Mouse (Mus musculus): ENCODE data around the gene Slc50a1. TPM values are rescaled to one million over a fixed set of nuclear protein-coding genes. Genes with fewer than 3 reads are reported as not detected.

The Slc50a1 gene
- polyA plus RNA-seq, 1 experiment from 2014 or later = 66.7 TPM

GRCm38 (mm10) chr3:89244982-89245687 lies 25.2 kb downstream of the Slc50a1 start:
- Histone ChIP-seq H3K9ac (ENCODE audit: low read length) (peak overlapping the region; percentile 53), H3K27ac (ENCODE audit: low read length) (peak overlapping the region; percentile 77), H3K9me3 (ENCODE audit: control insufficient read depth, low read length) (no peaks in the 10 kb centered on the region), H3K36me3 (ENCODE audit: control insufficient read depth, insufficient read depth, low read length) (peaks cover 3% of the 10 kb centered on the region; the same call in 1 of the 2 replicates), H3K27me3 (ENCODE audit: control insufficient read depth, insufficient read depth, low read depth, low read length) (no peaks in the 10 kb centered on the region; the same call in 1 of the 2 replicates), H3K4me3 (ENCODE audit: low read length) (peak overlapping the region; percentile 89), H3K4me2 (ENCODE audit: low read depth, low read length) (peak overlapping the region; percentile 65), H3K4me1 (replicated peaks; ENCODE audit: control insufficient read depth, insufficient read depth, low read length) (peaks cover 29% of the 10 kb centered on the region)
- peak; percentile 27; the same call in 1 of the 2 replicates for ATAC-seq (ENCODE audit: low read depth)
- 2% methylated on average over 20 of the region's 26 CpGs for WGBS

- Histone ChIP-seq H3K4me1 (replicated peaks; ENCODE audit: control insufficient read depth, insufficient read depth, low read length) (peaks cover 29% of the 10 kb centered on the region), H3K27me3 (ENCODE audit: control insufficient read depth, insufficient read depth, low read depth, low read length) (no peaks in the 10 kb centered on the region; the same call in 1 of the 2 replicates), H3K27ac (ENCODE audit: low read length) (peak overlapping the region; percentile 77), H3K4me2 (ENCODE audit: low read depth, low read length) (peak overlapping the region; percentile 65), H3K9me3 (ENCODE audit: control insufficient read depth, low read length) (no peaks in the 10 kb centered on the region), H3K9ac (ENCODE audit: low read length) (peak overlapping the region; percentile 53), H3K4me3 (ENCODE audit: low read length) (peak overlapping the region; percentile 89), H3K36me3 (ENCODE audit: control insufficient read depth, insufficient read depth, low read length) (peaks cover under 1% of the 10 kb centered on the region; the same call in 1 of the 2 replicates)
- ATAC-seq (ENCODE audit: low read depth) = peak; percentile 9
- WGBS = 12% methylated on average over 24 of the region's 25 CpGs
Measured at GRCm38 (mm10) chr3:89244158-89244981, 26.0 kb downstream of the Slc50a1 start.

GRCm38 (mm10) chr3:89243609-89244008 lies 26.8 kb downstream of the Slc50a1 start:
- no peaks in the 10 kb centered on the region for H3K36me3 ChIP-seq (ENCODE audit: control insufficient read depth, insufficient read depth, low read length)
- 18% methylated on average over 14 of the region's 14 CpGs for WGBS
- ATAC-seq (ENCODE audit: low read depth) = peak; percentile 55
- no peaks in the 10 kb centered on the region for H3K9me3 ChIP-seq (ENCODE audit: control insufficient read depth, low read length)
- peak overlapping the region; percentile 65 for H3K4me2 ChIP-seq (ENCODE audit: low read depth, low read length)
- peak overlapping the region; percentile 89 for H3K4me3 ChIP-seq (ENCODE audit: low read length)
- no peaks in the 10 kb centered on the region; the same call in 1 of the 2 replicates for H3K27me3 ChIP-seq (ENCODE audit: control insufficient read depth, insufficient read depth, low read depth, low read length)
- peaks cover 32% of the 10 kb centered on the region for H3K4me1 ChIP-seq (replicated peaks; ENCODE audit: control insufficient read depth, insufficient read depth, low read length)
- peak overlapping the region; percentile 46 for H3K9ac ChIP-seq (ENCODE audit: low read length)
- peak overlapping the region; percentile 59 for H3K27ac ChIP-seq (ENCODE audit: low read length)

- Histone ChIP-seq H3K4me3 (ENCODE audit: low read length) (no peak overlapping the region), H3K9ac (ENCODE audit: low read length) (no peak overlapping the region), H3K4me2 (ENCODE audit: low read depth, low read length) (no peak overlapping the region), H3K27ac (ENCODE audit: low read length) (no peak overlapping the region), H3K27me3 (ENCODE audit: control insufficient read depth, insufficient read depth, low read depth, low read length) (no peaks in the 10 kb centered on the region; the same call in 1 of the 2 replicates), H3K9me3 (ENCODE audit: control insufficient read depth, low read length) (no peaks in the 10 kb centered on the region), H3K4me1 (replicated peaks; ENCODE audit: control insufficient read depth, insufficient read depth, low read length) (peaks cover 30% of the 10 kb centered on the region), H3K36me3 (ENCODE audit: control insufficient read depth, insufficient read depth, low read length) (peaks cover 3% of the 10 kb centered on the region; the same call in 1 of the 2 replicates)
- 67% methylated on average over 9 of the region's 9 CpGs for WGBS
- ATAC-seq (ENCODE audit: low read depth) = no peak
Measured at GRCm38 (mm10) chr3:89242331-89242895, 28.0 kb downstream of the Slc50a1 start.

GRCm38 (mm10) chr3:89238494-89238893 lies 31.9 kb downstream of the Slc50a1 start:
- Histone ChIP-seq H3K4me3 (ENCODE audit: low read length) (no peak overlapping the region), H3K36me3 (ENCODE audit: control insufficient read depth, insufficient read depth, low read length) (peaks cover 3% of the 10 kb centered on the region; the same call in 1 of the 2 replicates), H3K4me1 (replicated peaks; ENCODE audit: control insufficient read depth, insufficient read depth, low read length) (peaks cover 16% of the 10 kb centered on the region), H3K9me3 (ENCODE audit: control insufficient read depth, low read length) (no peaks in the 10 kb centered on the region), H3K27me3 (ENCODE audit: control insufficient read depth, insufficient read depth, low read depth, low read length) (no peaks in the 10 kb centered on the region), H3K27ac (ENCODE audit: low read length) (peak overlapping the region; percentile 36; the same call in 1 of the 2 replicates), H3K4me2 (ENCODE audit: low read depth, low read length) (no peak overlapping the region), H3K9ac (ENCODE audit: low read length) (no peak overlapping the region; the same call in 1 of the 2 replicates)
- 46% methylated on average over 12 of the region's 12 CpGs for WGBS
- peak; percentile 17; the same call in 1 of the 2 replicates for ATAC-seq (ENCODE audit: low read depth)

GRCm38 (mm10) chr3:89237682-89238081 lies 32.7 kb downstream of the Slc50a1 start:
- no peak for ATAC-seq (ENCODE audit: low read depth)
- Histone ChIP-seq H3K4me3 (ENCODE audit: low read length) (no peak overlapping the region), H3K36me3 (ENCODE audit: control insufficient read depth, insufficient read depth, low read length) (peaks cover 3% of the 10 kb centered on the region; the same call in 1 of the 2 replicates), H3K27ac (ENCODE audit: low read length) (no peak overlapping the region; the same call in 1 of the 2 replicates), H3K9ac (ENCODE audit: low read length) (no peak overlapping the region), H3K9me3 (ENCODE audit: control insufficient read depth, low read length) (no peaks in the 10 kb centered on the region), H3K4me1 (replicated peaks; ENCODE audit: control insufficient read depth, insufficient read depth, low read length) (peaks cover 23% of the 10 kb centered on the region), H3K4me2 (ENCODE audit: low read depth, low read length) (no peak overlapping the region), H3K27me3 (ENCODE audit: control insufficient read depth, insufficient read depth, low read depth, low read length) (no peaks in the 10 kb centered on the region)
- WGBS = 87% methylated on average over 21 of the region's 21 CpGs

GRCm38 (mm10) chr3:89236516-89236915 lies 33.9 kb downstream of the Slc50a1 start:
- H3K27ac ChIP-seq (ENCODE audit: low read length) = no peak overlapping the region
- H3K36me3 ChIP-seq (ENCODE audit: control insufficient read depth, insufficient read depth, low read length) = peaks cover 3% of the 10 kb centered on the region; the same call in 1 of the 2 replicates
- WGBS = 84% methylated on average over 10 of the region's 10 CpGs
- no peaks in the 10 kb centered on the region for H3K27me3 ChIP-seq (ENCODE audit: control insufficient read depth, insufficient read depth, low read depth, low read length)
- no peaks in the 10 kb centered on the region for H3K9me3 ChIP-seq (ENCODE audit: control insufficient read depth, low read length)
- no peak overlapping the region for H3K9ac ChIP-seq (ENCODE audit: low read length)
- no peak overlapping the region for H3K4me3 ChIP-seq (ENCODE audit: low read length)
- ATAC-seq (ENCODE audit: low read depth) = no peak
- H3K4me1 ChIP-seq (replicated peaks; ENCODE audit: control insufficient read depth, insufficient read depth, low read length) = peaks cover 23% of the 10 kb centered on the region
- no peak overlapping the region for H3K4me2 ChIP-seq (ENCODE audit: low read depth, low read length)

- H3K9ac ChIP-seq (ENCODE audit: low read length) = peak overlapping the region; percentile 55
- no peaks in the 10 kb centered on the region for H3K27me3 ChIP-seq (ENCODE audit: control insufficient read depth, insufficient read depth, low read depth, low read length)
- peaks cover 3% of the 10 kb centered on the region; the same call in 1 of the 2 replicates for H3K36me3 ChIP-seq (ENCODE audit: control insufficient read depth, insufficient read depth, low read length)
- peak overlapping the region; percentile 49 for H3K4me2 ChIP-seq (ENCODE audit: low read depth, low read length)
- 41% methylated on average over 14 of the region's 14 CpGs for whole genome bisulfite sequencing
- peak overlapping the region; percentile 13; the same call in 1 of the 2 replicates for H3K4me3 ChIP-seq (ENCODE audit: low read length)
- peaks cover 21% of the 10 kb centered on the region for H3K4me1 ChIP-seq (replicated peaks; ENCODE audit: control insufficient read depth, insufficient read depth, low read length)
- peak; percentile 78 for ATAC-seq (ENCODE audit: low read depth)
- H3K27ac ChIP-seq (ENCODE audit: low read length) = peak overlapping the region; percentile 97
- no peaks in the 10 kb centered on the region for H3K9me3 ChIP-seq (ENCODE audit: control insufficient read depth, low read length)
Measured at GRCm38 (mm10) chr3:89233562-89234110, 36.7 kb downstream of the Slc50a1 start.
